Mouse (Mus musculus): ENCODE measurements around the gene Gm9045. TPM values are rescaled to one million over a fixed set of nuclear protein-coding genes. Genes with fewer than 3 reads are reported as not detected.
"Not testable (repeated sequence)": the region's sequence is repeated elsewhere in the genome, so short reads cannot be mapped to it uniquely, and the experiment has no call there.

The Gm9045 gene
- polyA plus RNA-seq (2015; fragmentation: Nextera tagmentation; extraction: Ambion mirVana): 0.27 TPM in 1 of 2 replicates, not detected in the other

DNA sequence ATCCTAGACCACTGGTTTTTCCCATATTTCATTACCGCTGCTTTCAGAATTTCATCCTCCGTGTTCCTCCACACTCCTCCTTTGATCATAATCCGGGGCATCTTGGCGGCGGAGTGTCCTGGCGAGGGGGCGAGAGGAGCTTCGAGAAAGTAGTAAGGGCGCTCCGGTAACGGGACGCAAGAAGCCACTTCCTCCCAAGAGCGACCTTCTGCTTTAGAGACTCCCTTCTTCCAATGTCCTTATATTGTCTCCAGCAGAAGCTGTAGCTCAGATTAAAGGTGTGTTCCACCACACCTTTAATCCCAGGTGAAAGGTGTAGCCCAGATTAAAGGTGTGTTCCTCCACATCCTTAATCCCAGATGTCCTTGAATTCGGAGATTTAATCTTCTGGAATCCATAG lies at the start of gene Gm9045:
Gene Gm9045, minus strand, starts transcription at position 101 of the 400 bp plus-strand sequence.
- H3K27me3 ChIP-seq (ENCODE audit: control insufficient read depth, insufficient read depth, low read length); H3K9ac ChIP-seq (ENCODE audit: low read length); H3K9me3 ChIP-seq (replicated peaks; ENCODE audit: control insufficient read depth, low read length); H3K36me3 ChIP-seq (ENCODE audit: control insufficient read depth, insufficient read depth, low read length); H3K4me1 ChIP-seq (ENCODE audit: control insufficient read depth, insufficient read depth, low read length); ATAC-seq (ENCODE audit: insufficient read depth, low FRiP score); H3K4me3 ChIP-seq (replicated peaks; ENCODE audit: low read length); H3K27ac ChIP-seq (ENCODE audit: low read length); H3K4me2 ChIP-seq (ENCODE audit: low read depth, low read length): not testable (repeated sequence)
- WGBS: no CpG with 5 or more reads among the region's 14 CpGs

GRCm38 (mm10) chr10:118370443-118370842 lies 32.8 kb upstream of the Gm9045 start:
- no peak overlapping the region for H3K9ac ChIP-seq (ENCODE audit: low read length)
- ATAC-seq (ENCODE audit: insufficient read depth, low FRiP score): peak; percentile 71; the same call in 1 of the 2 replicates
- no peak overlapping the region for H3K27ac ChIP-seq (ENCODE audit: low read length)
- peak overlapping the region; percentile 21 for H3K4me3 ChIP-seq (replicated peaks; ENCODE audit: low read length)
- H3K36me3 ChIP-seq (ENCODE audit: control insufficient read depth, insufficient read depth, low read length): no peaks in the 10 kb centered on the region
- peak overlapping the region; percentile 45 for H3K4me2 ChIP-seq (ENCODE audit: low read depth, low read length)
- H3K9me3 ChIP-seq (replicated peaks; ENCODE audit: control insufficient read depth, low read length): no peaks in the 10 kb centered on the region
- WGBS: 4% methylated on average over 10 of the region's 10 CpGs
- H3K27me3 ChIP-seq (ENCODE audit: control insufficient read depth, insufficient read depth, low read length): no peaks in the 10 kb centered on the region
- no peaks in the 10 kb centered on the region for H3K4me1 ChIP-seq (ENCODE audit: control insufficient read depth, insufficient read depth, low read length)

DNA sequence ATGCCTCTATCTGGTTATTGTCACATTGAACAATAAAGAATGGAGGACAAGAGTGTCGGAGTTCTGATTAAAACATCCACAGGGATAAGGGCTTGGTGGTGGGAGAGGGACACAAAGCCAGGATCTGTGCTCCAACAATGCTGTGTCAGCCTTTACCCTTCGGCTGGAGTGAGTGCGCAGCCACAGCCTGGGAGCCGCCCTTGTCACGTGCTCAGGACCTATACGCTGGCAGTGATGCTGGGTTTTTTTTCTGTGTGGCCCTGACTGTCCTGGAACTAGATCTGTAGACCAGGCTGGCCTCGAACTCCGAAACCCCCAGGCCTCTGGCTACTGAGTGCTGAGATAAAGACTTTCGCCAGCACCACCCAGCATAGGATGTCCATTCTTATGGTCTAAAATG lies 31.9 kb upstream of the Gm9045 start:
- 91% methylated on average over 9 of the region's 9 CpGs for WGBS
- Histone ChIP-seq H3K4me1 (ENCODE audit: control insufficient read depth, insufficient read depth, low read length) (no peaks in the 10 kb centered on the region), H3K9me3 (replicated peaks; ENCODE audit: control insufficient read depth, low read length) (no peaks in the 10 kb centered on the region), H3K36me3 (ENCODE audit: control insufficient read depth, insufficient read depth, low read length) (no peaks in the 10 kb centered on the region), H3K4me3 (replicated peaks; ENCODE audit: low read length) (no peak overlapping the region), H3K27ac (ENCODE audit: low read length) (no peak overlapping the region), H3K4me2 (ENCODE audit: low read depth, low read length) (no peak overlapping the region), H3K27me3 (ENCODE audit: control insufficient read depth, insufficient read depth, low read length) (no peaks in the 10 kb centered on the region), H3K9ac (ENCODE audit: low read length) (no peak overlapping the region)
- no peak for ATAC-seq (ENCODE audit: insufficient read depth, low FRiP score)

- H3K27me3 ChIP-seq (ENCODE audit: control insufficient read depth, insufficient read depth, low read length); H3K9ac ChIP-seq (ENCODE audit: low read length); H3K27ac ChIP-seq (ENCODE audit: low read length); H3K36me3 ChIP-seq (ENCODE audit: control insufficient read depth, insufficient read depth, low read length); H3K4me3 ChIP-seq (replicated peaks; ENCODE audit: low read length); H3K4me2 ChIP-seq (ENCODE audit: low read depth, low read length); H3K9me3 ChIP-seq (replicated peaks; ENCODE audit: control insufficient read depth, low read length); ATAC-seq (ENCODE audit: insufficient read depth, low FRiP score); H3K4me1 ChIP-seq (ENCODE audit: control insufficient read depth, insufficient read depth, low read length): not testable (repeated sequence)
- 60% methylated on average over 1 of the region's 11 CpGs for WGBS
Measured at GRCm38 (mm10) chr10:118354005-118354404, 16.4 kb upstream of the Gm9045 start, which contains the start of gene Gm9049. Gene Gm9049, minus strand, starts transcription at chr10:118354105.

DNA sequence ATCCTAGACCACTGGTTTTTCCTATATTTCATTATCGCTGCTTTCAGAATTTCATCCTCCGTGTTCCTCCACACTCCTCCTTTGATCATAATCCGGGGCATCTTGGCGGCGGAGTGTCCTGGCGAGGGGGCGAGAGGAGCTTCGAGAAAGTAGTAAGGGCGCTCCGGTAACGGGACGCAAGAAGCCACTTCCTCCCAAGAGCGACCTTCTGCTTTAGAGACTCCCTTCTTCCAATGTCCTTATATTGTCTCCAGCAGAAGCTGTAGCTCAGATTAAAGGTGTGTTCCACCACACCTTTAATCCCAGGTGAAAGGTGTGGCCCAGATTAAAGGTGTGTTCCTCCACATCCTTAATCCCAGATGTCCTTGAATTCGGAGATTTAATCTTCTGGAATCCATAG lies 10.9 kb upstream of the Gm9045 start, which contains the start of gene Gm9048:
Gene Gm9048, minus strand, starts transcription at position 101 of the 400 bp plus-strand sequence.
- H3K9ac ChIP-seq (ENCODE audit: low read length); H3K27ac ChIP-seq (ENCODE audit: low read length); H3K4me2 ChIP-seq (ENCODE audit: low read depth, low read length); H3K27me3 ChIP-seq (ENCODE audit: control insufficient read depth, insufficient read depth, low read length); H3K36me3 ChIP-seq (ENCODE audit: control insufficient read depth, insufficient read depth, low read length); H3K4me3 ChIP-seq (replicated peaks; ENCODE audit: low read length); ATAC-seq (ENCODE audit: insufficient read depth, low FRiP score); H3K9me3 ChIP-seq (replicated peaks; ENCODE audit: control insufficient read depth, low read length); H3K4me1 ChIP-seq (ENCODE audit: control insufficient read depth, insufficient read depth, low read length): not testable (repeated sequence)
- 89% methylated on average over 1 of the region's 14 CpGs for whole genome bisulfite sequencing

DNA sequence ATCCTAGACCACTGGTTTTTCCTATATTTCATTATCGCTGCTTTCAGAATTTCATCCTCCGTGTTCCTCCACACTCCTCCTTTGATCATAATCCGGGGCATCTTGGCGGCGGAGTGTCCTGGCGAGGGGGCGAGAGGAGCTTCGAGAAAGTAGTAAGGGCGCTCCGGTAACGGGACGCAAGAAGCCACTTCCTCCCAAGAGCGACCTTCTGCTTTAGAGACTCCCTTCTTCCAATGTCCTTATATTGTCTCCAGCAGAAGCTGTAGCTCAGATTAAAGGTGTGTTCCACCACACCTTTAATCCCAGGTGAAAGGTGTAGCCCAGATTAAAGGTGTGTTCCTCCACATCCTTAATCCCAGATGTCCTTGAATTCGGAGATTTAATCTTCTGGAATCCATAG lies 5.5 kb upstream of the Gm9045 start, which contains the start of gene Gm9046:
Gene Gm9046, minus strand, starts transcription at position 101 of the 400 bp plus-strand sequence.
- not testable (repeated sequence) for H3K27ac ChIP-seq (ENCODE audit: low read length); H3K4me2 ChIP-seq (ENCODE audit: low read depth, low read length); H3K36me3 ChIP-seq (ENCODE audit: control insufficient read depth, insufficient read depth, low read length); H3K4me3 ChIP-seq (replicated peaks; ENCODE audit: low read length); ATAC-seq (ENCODE audit: insufficient read depth, low FRiP score); H3K27me3 ChIP-seq (ENCODE audit: control insufficient read depth, insufficient read depth, low read length); H3K4me1 ChIP-seq (ENCODE audit: control insufficient read depth, insufficient read depth, low read length); H3K9ac ChIP-seq (ENCODE audit: low read length); H3K9me3 ChIP-seq (replicated peaks; ENCODE audit: control insufficient read depth, low read length)
- WGBS: no CpG with 5 or more reads among the region's 14 CpGs

- ATAC-seq (ENCODE audit: insufficient read depth, low FRiP score); H3K4me1 ChIP-seq (ENCODE audit: control insufficient read depth, insufficient read depth, low read length); H3K27me3 ChIP-seq (ENCODE audit: control insufficient read depth, insufficient read depth, low read length); H3K36me3 ChIP-seq (ENCODE audit: control insufficient read depth, insufficient read depth, low read length); H3K27ac ChIP-seq (ENCODE audit: low read length); H3K9ac ChIP-seq (ENCODE audit: low read length); H3K9me3 ChIP-seq (replicated peaks; ENCODE audit: control insufficient read depth, low read length); H3K4me3 ChIP-seq (replicated peaks; ENCODE audit: low read length); H3K4me2 ChIP-seq (ENCODE audit: low read depth, low read length): not testable (repeated sequence)
- WGBS: no CpG with 5 or more reads among the region's 14 CpGs
Measured at GRCm38 (mm10) chr10:118332308-118332707, 5.3 kb downstream of the Gm9045 start, which contains the start of gene Gm9044. Gene Gm9044, minus strand, starts transcription at chr10:118332408.

- not testable (repeated sequence) for H3K9ac ChIP-seq (ENCODE audit: low read length); H3K4me2 ChIP-seq (ENCODE audit: low read depth, low read length); H3K9me3 ChIP-seq (replicated peaks; ENCODE audit: control insufficient read depth, low read length); H3K27me3 ChIP-seq (ENCODE audit: control insufficient read depth, insufficient read depth, low read length); H3K4me1 ChIP-seq (ENCODE audit: control insufficient read depth, insufficient read depth, low read length); ATAC-seq (ENCODE audit: insufficient read depth, low FRiP score); H3K36me3 ChIP-seq (ENCODE audit: control insufficient read depth, insufficient read depth, low read length); H3K27ac ChIP-seq (ENCODE audit: low read length); H3K4me3 ChIP-seq (replicated peaks; ENCODE audit: low read length)
- WGBS: no CpG with 5 or more reads among the region's 11 CpGs
Measured at GRCm38 (mm10) chr10:118326869-118327268, 10.8 kb downstream of the Gm9045 start, which contains the start of gene Gm9040. Gene Gm9040, minus strand, starts transcription at chr10:118326969.

DNA sequence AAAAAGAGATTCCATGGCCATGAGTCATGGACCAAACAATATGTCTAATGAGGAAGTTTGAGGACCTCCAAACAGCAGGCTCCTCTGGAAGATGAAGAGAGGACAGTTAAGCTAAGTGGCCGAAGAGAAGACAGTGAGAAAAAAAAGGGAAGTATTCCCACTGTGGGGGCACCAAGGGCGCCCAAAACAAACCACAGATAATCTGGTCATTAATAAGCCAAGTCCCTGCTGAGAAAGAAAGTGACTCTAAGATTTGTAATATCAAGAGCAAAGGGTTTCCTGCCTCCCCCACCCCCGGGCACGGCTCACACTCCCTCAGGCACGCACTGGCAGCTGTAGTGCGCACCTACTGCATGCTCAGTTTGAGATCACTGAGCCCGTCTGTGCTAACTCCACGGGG lies 18.6 kb downstream of the Gm9045 start:
- H3K36me3 ChIP-seq (ENCODE audit: control insufficient read depth, insufficient read depth, low read length): no peaks in the 10 kb centered on the region
- WGBS: 77% methylated on average over 8 of the region's 8 CpGs
- ATAC-seq (ENCODE audit: insufficient read depth, low FRiP score): no peak
- H3K9me3 ChIP-seq (replicated peaks; ENCODE audit: control insufficient read depth, low read length): no peaks in the 10 kb centered on the region
- H3K27me3 ChIP-seq (ENCODE audit: control insufficient read depth, insufficient read depth, low read length): no peaks in the 10 kb centered on the region
- no peak overlapping the region for H3K4me3 ChIP-seq (replicated peaks; ENCODE audit: low read length)
- H3K4me1 ChIP-seq (ENCODE audit: control insufficient read depth, insufficient read depth, low read length): no peaks in the 10 kb centered on the region
- no peak overlapping the region for H3K9ac ChIP-seq (ENCODE audit: low read length)
- no peak overlapping the region for H3K4me2 ChIP-seq (ENCODE audit: low read depth, low read length)
- H3K27ac ChIP-seq (ENCODE audit: low read length): no peak overlapping the region

Data from stomach, embryonic 16.5 days (tissue).